Mouse (Mus musculus) G1E (cell line): ENCODE measurements around the gene Mpv17l. TPM values are rescaled to one million over a fixed set of nuclear protein-coding genes. Genes with fewer than 3 reads are reported as not detected.

Experiments used
- ATAC-seq: 2 replicates; pipeline ENCODE4 v1.8.0; 2016; ENCODE audit warnings: mild to moderate bottlenecking; ENCODE audit not compliant: insufficient number of reproducible peaks, poor library complexity, low FRiP score, severe bottlenecking; ENCODE audit errors: extremely low read depth
- DNase-seq: peaks from one replicate; pipeline ENCODE4 v3.0.0; 2012; ENCODE audit warnings: low spot score
- H3K27me3 ChIP-seq: 2 replicates; pipeline ENCODE4 v1.6.1; 2012; ENCODE audit warnings: mild to moderate bottlenecking, low read length, inconsistent platforms; ENCODE audit not compliant: insufficient read depth
- H3K36me3 ChIP-seq: replicated peaks from 2 replicates; pipeline ENCODE3; 2012; ENCODE audit warnings: mild to moderate bottlenecking, inconsistent platforms
- H3K4me1 ChIP-seq: 2 replicates; pipeline ENCODE4 v1.6.1; 2012; ENCODE audit warnings: low read depth, low read length, inconsistent platforms, mixed read lengths; ENCODE audit not compliant: insufficient read depth
- H3K4me3 ChIP-seq: 2 replicates; pipeline ENCODE4 v1.5.1; 2012; ENCODE audit warnings: low read depth, mild to moderate bottlenecking, inconsistent platforms, low read length, moderate library complexity, mixed read lengths
- H3K9me3 ChIP-seq: replicated peaks from 2 replicates; pipeline ENCODE4 v1.6.1; 2012; ENCODE audit warnings: inconsistent platforms
- CTCF ChIP-seq: IDR thresholded peaks from 2 replicates; pipeline ENCODE4 v1.5.1; 2012; ENCODE audit warnings: low read depth, low read length, inconsistent platforms, mixed read lengths
- GATA1 ChIP-seq: IDR thresholded peaks from 2 replicates; pipeline ENCODE4 v1.6.1; 2012; ENCODE audit warnings: borderline replicate concordance, low read length, inconsistent platforms, mixed read lengths
- GATA2 ChIP-seq: IDR thresholded peaks from 2 replicates; pipeline ENCODE4 v1.6.1; 2012; ENCODE audit warnings: low read depth, low read length, inconsistent platforms, borderline replicate concordance
- POLR2AphosphoS5 ChIP-seq: IDR thresholded peaks from 2 replicates; pipeline ENCODE4 v1.6.1; 2012; ENCODE audit warnings: low read depth, low read length, inconsistent platforms; ENCODE audit not compliant: insufficient replicate concordance
- TAL1 ChIP-seq: conservative IDR thresholded peaks from 2 replicates; pipeline ENCODE4 v1.6.1; 2012; ENCODE audit warnings: low read depth, low read length, inconsistent platforms, mixed read lengths
- polyA plus RNA-seq: library from polyadenylated mRNA; stranded (reverse); fragments of >175 nt; gene quantifications from 2 replicates; pipeline ENCODE4 v1.2.3, GENCODE M21; 2012
- total RNA-seq, 2 experiments: library from RNA; stranded (forward) in 1 of 2; stranded (reverse) in 1 of 2; fragments of 200-1000 nt in 1 of 2; fragments of >200 nt in 1 of 2; fragmentation: Nextera tagmentation in 1 of 2; gene quantifications; 2 replicates each; pipeline ENCODE4 v1.2.3; 2014 to 2017

The Mpv17l gene
- total and polyA plus RNA-seq, 3 experiments: 0.05 to 2.6 (median 0.98) TPM

DNA sequence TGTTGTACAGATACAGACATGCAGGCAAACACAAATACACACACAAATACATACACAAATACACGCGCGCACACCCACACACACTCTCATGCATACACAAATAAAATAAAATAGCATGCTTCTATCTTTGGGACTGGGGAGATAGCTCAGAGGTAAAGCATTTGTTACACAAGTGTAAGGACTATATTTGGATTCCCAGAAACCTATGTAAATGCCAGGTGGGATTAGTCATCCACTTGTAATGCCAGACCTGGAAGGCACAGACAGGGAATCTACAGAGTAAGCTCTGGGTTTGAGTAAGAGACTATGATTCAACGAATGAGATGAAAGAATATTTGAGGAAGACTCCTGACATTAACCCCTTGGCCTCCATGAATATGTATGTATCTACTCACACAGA, 27.5 kb upstream of the Mpv17l start:
- ATAC-seq: no peak
- no peak for TF ChIP-seq GATA1
- no peak for TF ChIP-seq GATA2
- TF ChIP-seq POLR2AphosphoS5: no peak
- TF ChIP-seq CTCF: no peak
- no peak for TF ChIP-seq TAL1
- no peaks in the 10 kb centered on the region for H3K9me3 ChIP-seq
- no peak overlapping the region for H3K4me3 ChIP-seq
- H3K4me1 ChIP-seq: no peaks in the 10 kb centered on the region
- H3K36me3 ChIP-seq: peaks cover 57% of the 10 kb centered on the region
- DNase-seq: no peak
- no peaks in the 10 kb centered on the region for H3K27me3 ChIP-seq

DNA sequence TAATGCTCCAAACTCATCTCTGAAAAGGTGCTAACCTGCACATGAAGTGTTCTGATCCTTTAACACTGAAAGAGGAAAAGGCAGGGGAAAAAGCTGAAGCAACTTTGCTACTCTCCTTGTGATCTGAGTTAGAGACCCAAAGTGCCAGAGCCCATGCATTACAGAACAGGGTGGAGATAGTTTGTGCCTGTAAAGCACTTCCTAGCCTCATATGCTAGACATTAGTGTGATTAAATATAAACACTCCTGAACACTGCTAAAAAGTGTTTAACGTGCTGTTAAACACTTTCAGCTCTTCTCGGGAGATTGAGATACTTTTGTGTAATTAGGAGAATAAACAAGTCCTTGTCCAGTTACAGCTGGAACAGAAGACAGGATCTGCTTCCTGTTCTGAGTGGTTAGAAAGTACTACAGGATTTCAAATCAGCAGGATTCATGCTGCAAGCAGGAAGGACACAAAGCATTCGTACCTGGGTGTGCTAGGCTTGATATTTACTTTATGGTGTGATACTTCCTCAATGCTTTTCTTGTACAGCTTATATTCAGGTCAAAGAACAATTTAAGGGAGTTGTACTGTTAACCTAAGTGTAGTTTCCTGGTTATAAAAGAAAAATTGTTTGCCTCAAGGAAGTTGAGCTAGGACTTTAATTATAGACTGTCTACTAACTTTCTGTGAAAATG, 19.7 kb upstream of the Mpv17l start:
- no peaks in the 10 kb centered on the region for H3K4me1 ChIP-seq
- H3K36me3 ChIP-seq: peaks cover 34% of the 10 kb centered on the region
- no peak for ATAC-seq
- H3K4me3 ChIP-seq: no peak overlapping the region
- no peaks in the 10 kb centered on the region for H3K9me3 ChIP-seq
- DNase-seq: no peak
- TF ChIP-seq GATA2 (no peak), CTCF (no peak), GATA1 (no peak), TAL1 (no peak), POLR2AphosphoS5 (no peak)
- no peaks in the 10 kb centered on the region for H3K27me3 ChIP-seq

DNA sequence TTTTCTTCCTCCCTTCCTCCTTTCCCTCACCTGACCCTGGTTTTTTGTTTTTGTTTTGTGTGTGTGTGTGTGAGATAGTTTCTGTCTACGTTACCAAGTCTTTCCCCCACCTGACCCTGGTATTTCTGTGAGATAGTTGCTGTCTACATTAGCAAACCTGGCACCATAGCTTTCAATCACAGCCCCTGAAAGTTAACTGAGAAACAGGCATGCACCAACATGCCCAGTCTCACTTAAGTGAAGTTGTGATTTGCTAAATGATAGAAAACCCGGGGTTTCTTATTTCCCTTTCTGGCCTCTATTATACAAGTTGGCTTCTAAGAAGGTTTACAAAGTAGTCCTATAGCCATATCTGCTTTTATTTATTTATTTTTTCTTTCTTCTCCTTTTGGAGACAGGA, 12.5 kb upstream of the Mpv17l start:
- peaks cover 5% of the 10 kb centered on the region for H3K4me1 ChIP-seq
- H3K36me3 ChIP-seq: peaks cover 11% of the 10 kb centered on the region
- no peak for ATAC-seq
- H3K9me3 ChIP-seq: no peaks in the 10 kb centered on the region
- no peaks in the 10 kb centered on the region for H3K27me3 ChIP-seq
- H3K4me3 ChIP-seq: no peak overlapping the region
- TF ChIP-seq GATA2 (no peak), GATA1 (no peak), CTCF (no peak), TAL1 (no peak)
- no peak for DNase-seq

DNA sequence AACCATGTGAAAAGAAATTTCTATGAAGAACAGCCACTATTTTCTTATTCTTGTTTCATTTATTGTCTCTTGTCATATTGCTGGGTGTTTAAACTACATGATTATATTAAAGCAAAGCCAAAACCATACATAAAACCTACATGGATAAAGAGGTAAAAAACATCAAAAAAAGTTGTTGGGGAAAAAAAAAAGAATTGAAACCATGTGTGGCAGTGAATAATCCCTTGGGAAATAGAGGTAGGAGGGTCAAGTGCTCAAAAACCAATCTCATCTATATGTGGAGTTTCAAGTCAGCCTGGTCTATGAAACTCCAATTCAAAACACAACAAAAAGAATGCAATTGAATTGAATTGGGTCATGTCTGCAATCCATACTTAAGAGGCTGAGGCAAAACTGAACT, 10.1 kb upstream of the Mpv17l start:
- H3K4me1 ChIP-seq: peaks cover 20% of the 10 kb centered on the region
- ATAC-seq (no peak), DNase-seq (no peak)
- peaks cover 12% of the 10 kb centered on the region for H3K36me3 ChIP-seq
- H3K4me3 ChIP-seq: no peak overlapping the region
- no peaks in the 10 kb centered on the region for H3K27me3 ChIP-seq
- no peaks in the 10 kb centered on the region for H3K9me3 ChIP-seq
- TF ChIP-seq CTCF (no peak), GATA2 (no peak), GATA1 (no peak), POLR2AphosphoS5 (no peak), TAL1 (no peak)

DNA sequence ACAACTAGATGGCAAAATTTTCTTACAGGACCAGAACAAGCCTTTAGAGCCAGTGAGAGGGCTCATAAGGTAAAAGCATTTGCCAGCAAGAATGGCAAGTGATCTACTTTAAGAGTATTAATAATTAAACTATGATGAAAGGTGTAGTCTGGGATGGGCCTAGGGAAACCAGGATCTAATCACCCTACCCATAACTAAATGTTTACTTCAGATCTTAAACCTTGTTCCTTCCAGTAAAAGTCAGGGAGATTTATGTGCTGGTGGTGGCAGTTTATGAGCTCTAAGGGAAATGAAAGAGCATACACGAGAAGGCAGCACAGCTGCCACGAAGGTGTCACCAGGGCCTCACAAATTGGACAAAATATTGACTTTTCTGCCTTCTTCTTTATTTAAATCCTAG, 8.9 kb upstream of the Mpv17l start:
- ATAC-seq: no peak
- peaks cover 12% of the 10 kb centered on the region for H3K36me3 ChIP-seq
- H3K27me3 ChIP-seq: no peaks in the 10 kb centered on the region
- no peak overlapping the region for H3K4me3 ChIP-seq
- no peak for TF ChIP-seq CTCF
- TF ChIP-seq GATA2: no peak
- TF ChIP-seq POLR2AphosphoS5: no peak
- TF ChIP-seq GATA1: no peak
- no peak for TF ChIP-seq TAL1
- peaks cover 32% of the 10 kb centered on the region for H3K4me1 ChIP-seq
- H3K9me3 ChIP-seq: no peaks in the 10 kb centered on the region
- DNase-seq: no peak

DNA sequence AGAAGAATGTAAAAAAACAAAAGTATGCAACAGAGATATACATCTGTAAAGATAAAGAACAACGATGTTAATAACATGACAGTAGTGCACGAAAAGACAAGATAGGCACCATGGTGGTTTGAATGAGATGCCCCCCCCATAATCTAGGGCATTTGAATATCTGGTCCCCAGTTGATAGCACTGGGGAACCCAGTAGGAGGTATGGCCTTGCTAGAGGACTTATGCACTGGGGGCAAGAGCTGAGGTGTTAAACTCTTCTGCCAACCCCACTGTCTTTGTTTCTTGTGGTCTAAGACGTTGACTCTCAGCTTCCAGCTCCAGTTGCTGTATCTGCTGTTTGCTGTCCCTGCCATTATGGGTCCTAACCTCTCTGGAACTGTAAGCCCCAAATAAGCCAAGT, 7.2 kb upstream of the Mpv17l start:
- Histone ChIP-seq H3K9me3 (no peaks in the 10 kb centered on the region), H3K27me3 (no peaks in the 10 kb centered on the region), H3K4me1 (peaks cover 41% of the 10 kb centered on the region), H3K4me3 (no peak overlapping the region; the same call in 1 of the 2 replicates), H3K36me3 (peaks cover 16% of the 10 kb centered on the region)
- TF ChIP-seq POLR2AphosphoS5 (no peak), GATA1 (no peak), CTCF (no peak), GATA2 (no peak), TAL1 (no peak)
- ATAC-seq (no peak), DNase-seq (no peak)

DNA sequence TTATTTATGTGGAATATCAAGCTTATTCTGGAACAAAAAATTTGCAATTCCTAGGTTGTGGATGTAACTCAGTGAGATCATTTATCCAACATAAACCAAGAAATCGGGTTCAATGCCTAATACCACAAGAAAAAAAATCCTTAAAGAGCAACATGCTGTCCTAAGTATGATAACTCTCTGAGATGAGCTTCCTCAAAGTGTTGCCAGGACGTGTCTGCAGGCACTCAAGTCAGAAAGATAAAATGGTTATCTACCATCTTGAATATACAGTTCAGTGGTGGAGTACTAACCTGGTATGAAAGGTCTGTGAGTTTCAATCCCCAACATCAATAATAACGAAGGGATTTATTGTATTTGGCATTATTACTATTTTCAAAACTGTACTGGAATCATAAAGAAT, 6.6 kb upstream of the Mpv17l start:
- peaks cover 43% of the 10 kb centered on the region for H3K4me1 ChIP-seq

More for the DNA sequence above, 6.6 kb upstream of the Mpv17l start:
- H3K9me3 ChIP-seq: no peaks in the 10 kb centered on the region
- peaks cover 16% of the 10 kb centered on the region for H3K36me3 ChIP-seq
- ATAC-seq (peak; percentile 54; the same call in 1 of the 2 replicates), DNase-seq (no peak)
- no peaks in the 10 kb centered on the region for H3K27me3 ChIP-seq
- TF ChIP-seq GATA1: no peak
- TF ChIP-seq TAL1: no peak
- no peak for TF ChIP-seq GATA2
- no peak for TF ChIP-seq POLR2AphosphoS5
- no peak for TF ChIP-seq CTCF
- H3K4me3 ChIP-seq: no peak overlapping the region
